Mouse (Mus musculus) midbrain, embryonic 11.5 days (tissue): ENCODE measurements around the gene Pgrmc2. TPM values are rescaled to one million over a fixed set of nuclear protein-coding genes. Genes with fewer than 3 reads are reported as not detected.

Source experiments
- ATAC-seq: fragments of 200-750 bp; cut with Nextera tagmentation; 2 replicates; pipeline ENCODE4 v1.8.0; 2017; ENCODE audit warnings: moderate TSS enrichment, moderate library complexity; ENCODE audit not compliant: low FRiP score
- DNase-seq: peaks from one replicate; pipeline ENCODE4 v3.0.0; 2015; ENCODE audit warnings: low spot score; ENCODE audit errors: missing footprints
- H3K27ac ChIP-seq: fragments of 300-500 bp; sonication (generic); 2 replicates; pipeline ENCODE4 v1.5.1; 2014; ENCODE audit warnings: low read depth, low read length
- H3K27me3 ChIP-seq: fragments of 300-500 bp; sonication (generic); 2 replicates; pipeline ENCODE4 v1.6.1; 2014; ENCODE audit warnings: mild to moderate bottlenecking, low read length, moderate library complexity, mixed read lengths; ENCODE audit not compliant: control insufficient read depth, insufficient read depth
- H3K36me3 ChIP-seq: fragments of 300-500 bp; sonication (generic); 2 replicates; pipeline ENCODE4 v1.6.1; 2014; ENCODE audit warnings: mild to moderate bottlenecking, low read length, moderate library complexity, mixed read lengths; ENCODE audit not compliant: control insufficient read depth, insufficient read depth
- H3K4me1 ChIP-seq: fragments of 300-500 bp; sonication (generic); 2 replicates; pipeline ENCODE4 v1.6.1; 2014; ENCODE audit warnings: low read length; ENCODE audit not compliant: control insufficient read depth, insufficient read depth
- H3K4me2 ChIP-seq: fragments of 300-500 bp; sonication (generic); 2 replicates; pipeline ENCODE4 v1.6.1; 2014; ENCODE audit warnings: mild to moderate bottlenecking, moderate library complexity
- H3K4me3 ChIP-seq: fragments of 300-500 bp; sonication (generic); 2 replicates; pipeline ENCODE4 v1.5.1; 2014; ENCODE audit warnings: low read depth, low read length
- H3K9ac ChIP-seq: fragments of 300-500 bp; sonication (generic); 2 replicates; pipeline ENCODE4 v1.6.1; 2014; ENCODE audit warnings: low read length
- H3K9me3 ChIP-seq: fragments of 300-500 bp; sonication (generic); 2 replicates; pipeline ENCODE4 v1.6.1; 2016; ENCODE audit warnings: low read length; ENCODE audit not compliant: control insufficient read depth
- WGBS: fragments of 180-500 bp; shearing (Covaris S2); extraction: QIAGEN DNeasy Blood & Tissue Kit; methylation state at CpG from one replicate; pipeline ENCODE4 v1.1.7; 2014; 5-methylcytosine and 5-hydroxymethylcytosine counted together
- polyA plus RNA-seq: library from polyadenylated mRNA; unstranded; fragments of >200 nt; fragmentation: Nextera tagmentation; extraction: Ambion mirVana; gene quantifications from 2 replicates; pipeline ENCODE4 v1.2.1, GENCODE M21; 2014

Gene Pgrmc2
- polyA plus RNA-seq, 1 experiment from 2014 or later, result 27.6 TPM

DNA sequence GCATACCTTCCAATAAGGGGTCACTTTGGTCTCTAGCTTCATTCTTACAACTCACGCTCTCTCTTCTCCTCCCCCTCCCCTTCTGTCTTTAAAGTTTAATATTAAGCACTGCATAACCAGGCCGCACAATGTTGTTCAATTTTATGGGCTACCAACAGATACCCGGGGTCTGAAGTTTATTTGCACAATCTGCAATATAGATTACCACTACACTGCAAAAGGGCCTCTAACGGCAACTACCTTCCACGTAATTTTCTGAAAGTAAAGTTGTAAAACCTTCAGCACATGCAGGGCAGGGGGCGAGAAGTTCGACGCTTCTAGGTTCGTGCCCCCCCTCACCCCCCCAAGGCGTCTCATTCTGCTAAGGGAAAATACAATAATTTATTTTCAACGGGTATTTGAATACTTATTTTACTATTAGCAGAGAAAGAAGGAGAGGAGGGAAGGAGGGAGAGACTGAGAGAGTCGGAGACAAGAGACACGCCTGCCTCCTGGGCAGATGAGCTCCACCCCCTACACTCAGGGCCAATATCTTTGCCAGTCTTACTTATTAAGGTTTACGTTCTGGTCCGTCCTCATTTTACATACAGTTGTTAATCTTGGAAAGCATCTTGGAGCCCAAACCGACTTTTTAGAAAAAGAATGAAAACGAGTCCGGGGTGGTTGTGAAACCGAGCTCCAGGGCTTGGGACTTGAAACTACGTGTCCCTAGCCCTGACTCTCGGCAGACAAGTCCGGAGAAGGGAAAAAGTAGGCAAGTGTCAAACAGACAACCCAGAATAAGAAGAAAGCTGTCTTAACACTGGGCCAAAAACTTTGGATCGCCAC lies 1.2 kb downstream of the Pgrmc2 start:
- no peaks in the 10 kb centered on the region for H3K9me3 ChIP-seq
- H3K4me3 ChIP-seq, result peak overlapping the region; percentile 86
- H3K27ac ChIP-seq, result no peak overlapping the region
- no peaks in the 10 kb centered on the region for H3K27me3 ChIP-seq
- peaks cover 9% of the 10 kb centered on the region for H3K4me1 ChIP-seq
- no peaks in the 10 kb centered on the region for H3K36me3 ChIP-seq
- peak overlapping the region; percentile 59 for H3K4me2 ChIP-seq
- ATAC-seq (no peak), DNase-seq (peak; percentile 96)
- 4% methylated on average over 23 of the region's 23 CpGs for WGBS
- H3K9ac ChIP-seq, result peak overlapping the region; percentile 81

DNA sequence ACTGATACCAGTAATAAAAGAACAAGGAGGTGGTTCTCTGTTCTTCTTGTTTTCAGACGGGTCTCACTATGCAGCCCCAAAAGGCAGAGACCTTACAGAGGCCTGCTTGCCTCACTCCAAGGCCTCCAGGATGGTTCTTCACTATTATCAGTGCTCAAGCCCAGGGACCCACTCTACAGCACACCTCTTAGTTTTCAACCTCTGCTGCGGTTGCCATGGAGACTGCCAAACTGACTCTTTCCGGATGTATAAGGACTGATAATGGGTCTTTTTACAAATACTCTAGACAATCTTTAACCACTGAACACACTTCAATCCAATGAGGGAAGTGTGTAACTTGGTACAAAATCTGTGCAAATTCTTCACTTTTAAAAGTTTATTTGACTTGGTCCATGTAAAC lies 2.1 kb downstream of the Pgrmc2 start:
- H3K36me3 ChIP-seq, result no peaks in the 10 kb centered on the region
- DNase-seq, result no peak

DNA sequence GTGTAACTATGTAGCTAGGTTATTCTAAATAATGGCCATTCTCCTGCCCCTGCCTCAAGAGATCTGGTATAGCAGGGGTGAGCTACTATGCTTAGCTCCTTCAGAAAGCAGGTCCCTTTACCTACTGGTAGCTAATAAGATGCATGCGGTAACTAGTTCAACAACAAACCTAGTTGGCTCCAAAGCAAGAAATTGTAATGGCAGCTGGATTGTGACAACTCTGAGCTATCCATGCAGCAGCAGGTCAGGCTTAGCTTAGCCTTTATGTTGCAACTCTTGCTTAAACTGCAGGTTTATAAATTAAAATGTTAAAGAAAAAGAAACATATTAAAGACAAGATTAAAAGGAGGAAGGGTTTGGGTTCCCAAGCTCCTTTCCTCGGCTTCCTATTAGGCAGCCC lies 4.2 kb downstream of the Pgrmc2 start:
- Histone ChIP-seq H3K4me3 (no peak overlapping the region), H3K4me2 (no peak overlapping the region), H3K27ac (no peak overlapping the region), H3K36me3 (no peaks in the 10 kb centered on the region), H3K27me3 (no peaks in the 10 kb centered on the region), H3K9me3 (no peaks in the 10 kb centered on the region), H3K9ac (no peak overlapping the region), H3K4me1 (peaks cover 9% of the 10 kb centered on the region)
- WGBS, result 97% methylated on average over 2 of the region's 2 CpGs
- DNase-seq (no peak), ATAC-seq (no peak)

More for the DNA sequence above, 2.1 kb downstream of the Pgrmc2 start:
- Histone ChIP-seq H3K4me1 (peaks cover 9% of the 10 kb centered on the region), H3K9ac (0 out of 2 replicates have a peak overlapping the region, but pooled peaks have one; percentile 31), H3K4me2 (peak overlapping the region; percentile 59), H3K4me3 (peak overlapping the region; percentile 9; the same call in 1 of the 2 replicates), H3K9me3 (no peaks in the 10 kb centered on the region), H3K27ac (no peak overlapping the region), H3K27me3 (no peaks in the 10 kb centered on the region)
- 50% methylated on average over 3 of the region's 3 CpGs for WGBS
- ATAC-seq, result no peak

DNA sequence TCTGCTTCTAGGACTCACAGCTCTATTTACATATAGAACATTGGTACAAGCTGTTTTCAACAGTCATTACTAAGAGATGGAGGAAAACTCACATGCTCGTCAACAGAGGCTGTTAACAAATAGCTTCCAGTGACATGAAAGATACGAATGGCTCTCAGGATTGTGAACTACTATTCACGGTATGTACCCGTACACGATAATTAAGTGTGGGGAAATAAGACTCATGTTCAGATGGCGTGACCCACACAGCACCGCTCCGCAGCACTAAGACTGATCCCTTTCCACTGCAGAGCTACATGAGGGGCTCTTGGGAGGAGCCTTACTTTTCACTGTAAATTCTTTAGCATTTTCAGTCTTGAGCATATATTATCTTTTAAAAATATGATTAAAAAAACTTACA lies 7.5 kb downstream of the Pgrmc2 start:
- Histone ChIP-seq H3K4me3 (no peak overlapping the region), H3K36me3 (no peaks in the 10 kb centered on the region), H3K4me2 (no peak overlapping the region), H3K9ac (no peak overlapping the region), H3K27ac (no peak overlapping the region), H3K27me3 (no peaks in the 10 kb centered on the region), H3K9me3 (no peaks in the 10 kb centered on the region), H3K4me1 (no peaks in the 10 kb centered on the region; the same call in 1 of the 2 replicates)
- ATAC-seq (no peak), DNase-seq (no peak)
- WGBS, result 95% methylated on average over 8 of the region's 8 CpGs

DNA sequence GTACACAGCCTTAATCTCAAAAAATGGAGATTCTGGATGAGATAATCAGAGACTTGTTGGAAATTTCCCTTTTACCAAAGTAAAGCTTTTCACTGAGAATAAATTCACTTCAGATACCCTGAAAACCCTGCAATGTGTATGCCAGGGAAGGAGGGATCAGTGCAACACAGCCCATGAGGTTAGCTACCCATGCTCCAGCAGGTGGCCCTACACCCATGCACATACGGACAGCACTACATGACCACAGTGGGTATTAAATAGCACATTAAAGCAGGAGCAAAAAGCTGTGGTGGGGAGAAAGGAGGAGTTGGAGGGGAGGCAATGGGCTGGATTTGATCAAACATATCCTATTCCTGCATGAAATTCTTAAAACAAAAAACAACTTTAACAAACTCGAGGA lies 12.3 kb downstream of the Pgrmc2 start:
- H3K4me3 ChIP-seq, result no peak overlapping the region
- WGBS, result 88% methylated on average over 2 of the region's 2 CpGs
- no peak overlapping the region for H3K9ac ChIP-seq
- H3K4me2 ChIP-seq, result no peak overlapping the region
- no peak for DNase-seq
- H3K27ac ChIP-seq, result no peak overlapping the region
- ATAC-seq, result no peak
- H3K9me3 ChIP-seq, result no peaks in the 10 kb centered on the region
- H3K36me3 ChIP-seq, result no peaks in the 10 kb centered on the region
- H3K4me1 ChIP-seq, result no peaks in the 10 kb centered on the region
- H3K27me3 ChIP-seq, result no peaks in the 10 kb centered on the region

DNA sequence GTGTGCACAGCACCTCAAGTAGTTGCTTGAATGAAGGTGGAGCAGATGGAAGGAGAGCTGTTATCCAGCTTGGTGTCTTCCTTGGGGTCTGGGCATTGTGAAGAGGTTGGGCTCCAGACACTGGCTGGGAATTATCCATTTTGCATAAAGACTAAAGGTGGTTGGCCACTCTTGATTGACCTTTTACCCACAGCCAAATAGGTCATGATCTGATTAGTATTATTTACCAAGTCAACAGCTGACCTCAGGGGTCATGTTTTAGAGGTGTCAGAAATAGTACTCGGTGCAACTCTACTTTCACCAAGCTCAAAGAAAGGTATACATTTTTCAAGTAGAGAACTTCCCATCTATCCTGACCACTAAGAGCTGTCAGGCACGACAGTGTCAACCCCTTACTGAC lies 17.5 kb downstream of the Pgrmc2 start:
- no peaks in the 10 kb centered on the region for H3K27me3 ChIP-seq
- no peak for DNase-seq
- no peak overlapping the region for H3K4me3 ChIP-seq
- no peaks in the 10 kb centered on the region for H3K9me3 ChIP-seq
- H3K36me3 ChIP-seq, result no peaks in the 10 kb centered on the region
- 85% methylated on average over 2 of the region's 2 CpGs for WGBS
- no peak for ATAC-seq
- no peak overlapping the region for H3K27ac ChIP-seq
- no peak overlapping the region for H3K9ac ChIP-seq
- no peaks in the 10 kb centered on the region for H3K4me1 ChIP-seq
- H3K4me2 ChIP-seq, result no peak overlapping the region

DNA sequence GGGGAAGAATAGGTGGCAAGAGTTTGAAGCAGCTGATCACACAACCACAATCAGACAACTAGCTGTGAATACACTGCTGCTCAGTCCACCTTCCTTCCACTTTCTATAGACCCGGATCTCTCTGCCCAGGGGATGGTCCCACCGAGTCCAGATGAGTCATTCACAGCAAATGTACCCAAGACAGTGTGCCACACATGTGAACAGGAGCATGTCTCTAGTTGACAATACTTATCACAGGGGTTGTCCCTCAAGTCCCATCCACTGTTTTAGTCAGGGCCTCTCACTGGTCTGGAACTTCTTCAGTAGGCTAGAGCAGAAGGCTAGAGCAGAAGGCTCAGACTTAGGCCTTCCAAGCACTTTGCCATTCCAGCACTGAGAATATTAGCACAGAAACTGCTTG lies 20.1 kb downstream of the Pgrmc2 start:
- 96% methylated on average over 2 of the region's 2 CpGs for WGBS
- Histone ChIP-seq H3K9ac (no peak overlapping the region), H3K36me3 (no peaks in the 10 kb centered on the region), H3K9me3 (no peaks in the 10 kb centered on the region), H3K27ac (no peak overlapping the region), H3K4me2 (no peak overlapping the region), H3K27me3 (no peaks in the 10 kb centered on the region), H3K4me3 (no peak overlapping the region), H3K4me1 (no peaks in the 10 kb centered on the region)
- ATAC-seq (no peak), DNase-seq (no peak)

DNA sequence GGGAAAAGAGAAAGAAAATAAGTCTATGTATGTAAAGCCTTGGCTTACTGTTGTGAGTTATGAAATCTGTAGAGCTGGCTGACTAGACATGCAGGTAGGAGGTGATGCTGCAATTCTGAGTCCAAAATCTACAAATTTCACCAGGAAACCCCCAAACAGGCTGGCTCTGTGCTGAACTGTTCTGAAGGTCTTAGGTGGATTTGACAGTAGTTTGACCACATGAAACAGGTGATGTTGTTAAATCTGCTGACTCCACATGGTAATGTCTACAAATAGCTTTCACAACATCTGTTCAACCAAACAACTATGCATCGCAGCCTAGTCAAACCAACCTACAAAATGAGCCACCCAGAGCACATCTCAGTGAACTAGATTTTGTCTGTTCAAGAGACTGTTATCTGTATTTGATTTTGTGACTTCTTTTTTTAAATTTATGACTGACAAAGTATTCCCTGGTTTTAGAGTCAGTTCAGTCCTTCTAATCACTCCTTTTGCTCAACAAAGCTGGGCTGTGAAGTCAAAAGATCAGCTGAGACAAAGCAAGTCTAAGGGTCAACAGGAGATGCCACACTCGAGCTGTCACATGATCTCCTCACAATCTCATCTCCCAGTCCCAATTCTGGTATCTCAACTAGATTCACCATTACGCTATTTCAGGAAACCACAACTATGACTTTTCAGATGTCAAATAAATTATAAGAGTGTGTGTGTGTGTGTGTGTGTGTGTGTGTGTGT lies 20.8 kb downstream of the Pgrmc2 start:
- no peak overlapping the region for H3K27ac ChIP-seq
- no peaks in the 10 kb centered on the region for H3K36me3 ChIP-seq
- WGBS, result 91% methylated on average over 3 of the region's 3 CpGs
- no peaks in the 10 kb centered on the region for H3K27me3 ChIP-seq
- H3K9ac ChIP-seq, result no peak overlapping the region
- no peak overlapping the region for H3K4me3 ChIP-seq
- H3K4me2 ChIP-seq, result no peak overlapping the region
- ATAC-seq, result no peak
- no peaks in the 10 kb centered on the region for H3K9me3 ChIP-seq
- no peak for DNase-seq
- H3K4me1 ChIP-seq, result no peaks in the 10 kb centered on the region

DNA sequence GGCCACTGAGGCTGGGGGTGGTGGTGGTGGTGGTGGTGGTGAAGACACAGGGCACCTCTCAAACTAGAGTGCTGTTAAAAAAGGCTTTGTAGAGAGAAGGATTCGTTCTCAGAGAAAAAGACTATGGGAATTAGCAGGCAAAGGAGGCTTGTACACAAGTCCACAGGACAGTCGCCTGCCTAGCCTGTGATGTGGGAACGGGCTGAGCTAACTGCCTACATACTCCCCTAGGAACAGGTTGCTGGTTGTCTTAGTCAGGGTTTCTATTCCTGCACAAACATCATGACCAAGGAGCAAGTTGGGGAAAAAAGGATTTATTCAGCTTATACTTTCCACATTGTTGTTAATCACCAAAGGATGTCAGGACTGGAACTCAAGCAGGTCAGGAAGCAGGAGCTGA lies 23.6 kb downstream of the Pgrmc2 start:
- 83% methylated on average over 3 of the region's 3 CpGs for WGBS
- H3K4me2 ChIP-seq, result no peak overlapping the region
- H3K9me3 ChIP-seq, result no peaks in the 10 kb centered on the region; the same call in 1 of the 2 replicates
- no peak overlapping the region for H3K9ac ChIP-seq
- ATAC-seq, result no peak
- DNase-seq, result no peak
- no peaks in the 10 kb centered on the region for H3K27me3 ChIP-seq
- no peak overlapping the region for H3K27ac ChIP-seq
- no peaks in the 10 kb centered on the region for H3K4me1 ChIP-seq
- no peak overlapping the region for H3K4me3 ChIP-seq
- no peaks in the 10 kb centered on the region for H3K36me3 ChIP-seq
